Mouse (Mus musculus) small intestine, adult 2 months (tissue): Measurements from ENCODE around the gene Wdr89.

Source experiments
- CTCF ChIP-seq: fragments of 200-500 bp; IDR thresholded peaks from 2 replicates; pipeline ENCODE4 v1.5.1; 2012; ENCODE audit warnings: low read depth, mild to moderate bottlenecking, control low read depth, inconsistent platforms, low read length, moderate library complexity, mixed read lengths; ENCODE audit not compliant: insufficient replicate concordance, insufficient read length; ENCODE audit errors: extremely low read depth
- POLR2A ChIP-seq: fragments of 200-500 bp; IDR thresholded peaks from 2 replicates; pipeline ENCODE4 v1.6.1; 2012; ENCODE audit warnings: low read depth, mild to moderate bottlenecking, control low read depth, inconsistent platforms, low read length, moderate library complexity

- no peak for TF ChIP-seq POLR2A
- TF ChIP-seq CTCF, result no peak
These were observed 2.4 kb downstream of the Wdr89 start for GRCm38 (mm10) chr12:75666939-75667338.
